Mouse (Mus musculus) embryo, embryonic 9.5 days (tissue): ENCODE measurements around the gene Farp2.
A peak's percentile ranks its signal among the peaks of the same experiment; 100 is the strongest.
"Not testable (repeated sequence)": the region's sequence is repeated elsewhere in the genome, so short reads cannot be mapped to it uniquely, and the experiment has no call there.

Experiments used
- DNase-seq: peaks from one replicate; pipeline ENCODE4 v3.0.0-alpha.2; 2017; ENCODE audit errors: extremely low spot score

Gene Farp2

DNA sequence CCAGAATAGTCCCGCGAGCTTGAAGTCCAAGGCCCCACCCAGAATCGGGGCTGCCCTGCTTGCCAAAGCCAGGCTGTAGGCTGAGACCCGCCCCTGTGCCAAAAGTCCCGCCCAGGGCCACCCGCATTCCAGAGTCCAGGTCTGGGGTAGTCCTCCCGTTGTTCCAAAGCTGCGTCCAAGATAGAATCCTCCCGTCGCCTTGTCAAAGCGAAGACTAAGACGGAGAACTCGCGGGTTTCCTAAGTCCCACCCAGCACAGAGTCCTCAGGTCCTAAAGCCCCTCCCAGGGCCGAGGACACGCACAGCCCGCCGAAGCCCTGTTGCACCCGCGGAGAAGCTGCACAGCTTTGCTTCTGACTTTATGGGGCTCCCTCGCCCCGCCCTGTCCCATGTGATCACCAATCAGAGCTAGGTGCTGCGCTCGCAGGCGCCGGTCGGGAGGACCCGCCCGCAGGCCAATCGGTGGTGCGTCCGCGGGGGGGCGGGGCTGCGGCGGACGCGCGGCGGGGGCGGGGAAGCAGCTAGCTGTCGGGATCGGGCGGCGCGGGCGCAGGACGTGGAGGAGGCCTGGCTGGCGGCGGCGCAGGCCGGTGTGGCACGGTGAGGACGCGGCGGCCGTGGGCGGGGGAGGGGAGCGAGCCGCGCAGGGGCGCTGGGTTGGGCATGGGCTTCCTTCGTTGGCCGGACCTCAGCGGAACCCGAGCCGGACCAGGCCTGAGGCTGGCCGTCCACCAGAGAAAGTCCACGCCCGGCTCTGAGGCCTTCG is at the start of gene Farp2:
Gene Farp2 (plus strand): TSS at position 495 of the 766 bp plus-strand sequence.
- DNase-seq = peak; percentile 95

DNA sequence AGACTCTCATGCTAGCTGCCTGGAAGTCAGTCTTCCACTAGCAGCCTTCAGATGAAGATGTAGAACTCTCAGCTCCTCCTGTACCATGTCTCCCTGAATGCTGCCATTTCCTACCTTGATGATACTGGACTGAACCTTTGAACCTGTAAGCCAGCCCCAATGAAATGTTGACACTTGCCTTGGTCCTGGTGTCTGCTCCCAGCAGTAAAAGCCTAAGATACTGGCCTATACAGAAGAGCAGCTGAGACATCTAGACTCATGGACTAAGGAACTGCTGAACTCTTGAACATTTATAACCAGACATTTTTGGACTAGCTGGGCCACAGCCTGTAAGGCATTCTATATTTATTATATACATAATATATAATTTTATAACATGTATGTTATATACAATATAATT is 46.8 kb upstream of the Farp2 start:
- DNase-seq = no peak

DNA sequence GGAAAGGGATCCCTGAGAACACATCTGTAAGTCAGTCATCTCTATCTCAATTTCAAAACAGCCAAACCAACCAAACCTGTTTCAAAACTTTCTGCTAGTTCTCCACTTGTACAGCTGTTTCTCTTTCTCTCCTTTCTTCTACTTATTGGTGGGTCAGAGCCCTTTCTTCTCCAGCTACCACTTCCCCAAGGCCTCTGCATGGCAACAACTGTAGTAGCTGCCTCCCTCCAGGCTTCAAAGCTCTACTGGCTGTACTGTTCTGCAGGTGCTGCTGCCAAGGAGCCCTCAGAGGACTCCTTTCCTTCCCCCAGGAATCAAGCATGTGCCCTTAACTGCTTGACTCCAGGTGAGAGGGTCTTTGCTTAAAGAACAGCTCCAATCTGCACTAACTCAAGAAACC is 46.1 kb upstream of the Farp2 start:
- no peak for DNase-seq

DNA sequence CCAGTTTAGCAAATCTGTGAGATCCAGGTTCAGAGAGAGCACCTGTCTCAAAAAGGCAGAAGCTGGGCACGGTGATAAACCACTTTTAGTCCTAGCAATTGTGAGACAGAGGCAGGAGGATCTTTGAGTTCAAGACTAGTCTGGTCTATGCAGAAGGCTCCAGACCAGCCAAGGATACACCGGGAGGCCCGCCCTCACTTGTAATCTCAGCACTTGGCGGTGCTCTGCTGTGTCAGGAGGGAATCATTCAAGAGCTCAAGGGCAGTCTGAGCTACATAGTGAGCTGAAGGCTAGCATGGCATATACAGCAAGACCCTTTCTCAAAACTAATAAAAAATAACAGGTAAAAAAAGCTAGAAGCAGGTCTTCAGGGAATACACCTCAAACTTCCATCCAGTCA is 43.3 kb upstream of the Farp2 start:
- no peak for DNase-seq

DNA sequence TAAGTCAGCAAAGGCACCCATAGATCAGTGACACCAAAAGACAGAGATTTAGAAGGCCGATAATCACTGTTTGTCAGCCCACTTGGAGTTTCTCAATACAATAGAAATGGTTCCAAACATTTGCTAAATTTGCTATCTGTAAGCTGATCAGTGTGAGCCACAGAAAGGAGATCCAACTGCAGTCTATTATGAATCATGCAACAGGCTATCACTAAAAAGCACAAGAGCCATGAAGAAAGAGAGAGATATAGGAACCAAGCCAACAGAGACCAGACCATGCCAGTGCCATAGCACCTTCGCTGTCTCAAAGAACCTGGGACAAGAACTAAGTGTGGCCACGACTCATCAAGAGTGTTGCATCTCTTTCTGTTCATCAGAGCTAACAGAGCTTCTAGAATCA is 36.2 kb upstream of the Farp2 start:
- DNase-seq = no peak

DNA sequence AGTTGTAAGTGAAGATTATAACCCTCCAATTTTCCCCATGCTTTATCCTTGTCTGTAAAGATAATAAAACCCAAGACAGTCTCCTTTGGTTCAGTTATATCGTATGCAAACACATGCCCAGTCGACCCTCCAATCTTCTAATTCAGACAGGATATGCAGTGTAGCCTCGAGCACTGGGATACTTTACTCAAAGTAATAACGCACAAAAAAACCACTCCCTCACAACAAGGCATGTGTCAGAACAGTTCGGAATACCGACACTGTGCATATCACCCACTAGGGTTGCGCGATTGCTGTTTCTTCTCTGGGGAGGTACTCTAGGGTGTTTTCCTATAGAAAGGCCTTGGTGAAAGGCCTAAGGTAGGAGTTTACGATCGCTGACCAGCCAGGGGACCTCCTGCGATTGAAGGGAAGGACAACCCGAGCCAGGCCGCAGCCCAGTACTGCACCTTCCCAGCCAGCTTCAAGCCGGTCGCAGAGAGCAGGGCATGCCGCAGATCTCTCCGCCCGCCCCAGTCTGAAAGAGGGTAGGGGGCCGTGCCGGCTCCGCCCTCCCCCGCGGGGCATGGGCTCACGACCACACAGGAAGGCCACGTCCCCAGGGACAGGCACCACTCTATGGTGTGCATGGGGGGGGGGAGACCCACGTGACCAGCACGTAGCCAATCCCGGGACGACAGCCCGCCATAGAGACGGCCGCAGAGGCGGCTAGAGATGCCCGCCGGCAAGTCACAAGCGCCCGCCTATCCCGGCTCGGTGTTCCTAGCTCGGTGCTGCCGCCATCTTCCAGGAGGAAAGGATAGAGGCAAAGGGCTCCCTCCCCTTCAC is 33.9 kb upstream of the Farp2 start:
- peak; percentile 99 for DNase-seq

DNA sequence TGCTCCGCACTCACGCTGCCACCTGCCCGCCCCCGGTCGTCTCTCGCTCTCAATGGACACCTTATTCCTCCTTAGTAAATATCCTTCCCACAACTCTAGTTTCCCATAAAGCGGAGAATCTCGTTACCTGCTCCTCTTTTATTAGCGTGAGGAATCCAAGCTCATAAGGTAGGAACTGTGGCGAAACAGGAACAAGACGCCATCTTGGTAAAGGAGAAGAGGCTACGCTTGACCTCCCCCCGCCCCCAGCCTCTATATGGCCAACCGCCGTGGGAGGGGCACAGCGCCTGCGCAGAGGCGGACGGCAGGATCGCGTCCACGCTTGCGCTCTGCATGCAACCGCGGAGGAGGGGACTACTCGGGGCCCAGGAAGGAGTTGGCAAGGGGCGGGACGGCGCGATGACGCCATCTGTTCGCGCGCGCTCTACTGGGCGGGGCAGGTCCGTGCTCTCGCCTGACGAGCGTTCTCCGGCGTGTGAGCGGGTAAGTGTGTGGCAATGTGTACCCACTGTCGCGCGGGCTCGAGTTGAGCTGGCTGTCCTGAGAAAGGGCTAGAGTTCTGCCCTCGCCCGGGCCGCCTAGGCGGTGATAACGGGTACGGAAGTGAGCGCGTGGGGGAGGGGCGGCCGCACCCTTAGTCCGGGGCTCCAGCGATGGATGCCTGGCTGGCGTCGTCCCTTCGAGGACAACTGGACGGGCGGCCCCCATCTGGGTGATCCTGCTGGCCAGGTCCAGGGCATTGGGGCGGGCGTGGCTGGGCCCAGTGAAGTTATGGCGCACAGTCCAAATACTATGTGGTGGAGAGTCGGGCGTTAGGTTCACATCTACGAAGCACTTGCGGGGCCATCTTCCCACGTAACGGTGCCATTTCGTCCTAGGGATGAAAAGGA is 33.0 kb upstream of the Farp2 start, which contains the start of gene Hdlbp:
Gene Hdlbp (minus strand): TSS at position 230 of the 890 bp plus-strand sequence.
- DNase-seq = peak; percentile 98

DNA sequence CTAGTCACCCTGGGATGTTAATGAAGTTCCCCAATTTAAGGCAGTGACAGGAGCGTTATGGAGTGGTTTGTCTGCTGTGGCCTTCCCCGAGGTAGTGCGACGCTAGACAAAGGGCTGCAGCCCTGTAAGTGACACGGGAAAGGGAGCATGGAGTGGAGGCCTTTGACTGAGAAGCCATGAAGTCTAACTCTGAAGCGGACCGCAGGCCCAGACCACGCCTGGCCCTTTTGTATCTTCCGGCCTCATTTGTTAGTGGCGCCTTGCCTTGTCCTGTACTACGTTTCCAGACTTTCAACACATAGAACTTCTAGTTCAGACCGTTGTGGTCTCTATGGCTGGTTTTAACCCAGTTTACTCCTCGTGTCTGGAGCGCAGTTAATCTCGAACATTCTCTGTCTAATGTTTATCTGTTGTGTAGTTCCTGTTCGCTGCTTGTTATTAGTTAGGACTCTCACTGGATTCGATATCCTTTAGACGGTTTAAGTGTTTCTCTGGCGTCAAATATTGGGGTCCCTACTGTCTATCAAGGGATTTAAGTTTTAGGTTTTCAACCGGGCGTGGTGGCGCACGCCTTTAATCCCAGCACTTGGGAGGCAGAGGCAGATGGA is 32.3 kb upstream of the Farp2 start:
- DNase-seq = no peak

DNA sequence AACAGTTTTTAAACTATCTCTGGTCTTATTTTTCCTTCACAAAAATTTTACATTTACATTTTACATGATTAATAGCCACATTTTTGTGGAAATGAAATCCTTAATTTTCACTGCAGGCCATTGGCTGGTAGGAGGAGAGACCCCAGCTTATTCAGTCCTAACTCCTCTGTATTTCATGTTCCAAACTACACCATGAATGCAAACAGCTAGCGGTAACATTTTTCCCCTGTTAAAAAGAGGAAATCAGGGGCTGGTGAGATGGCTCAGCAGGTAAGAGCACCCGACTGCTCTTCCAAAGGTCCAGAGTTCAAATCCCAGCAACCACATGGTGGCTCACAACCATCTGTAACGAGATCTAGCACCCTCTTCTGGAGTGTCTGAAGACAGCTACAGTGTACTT is 25.6 kb upstream of the Farp2 start:
- DNase-seq = not testable (repeated sequence)

DNA sequence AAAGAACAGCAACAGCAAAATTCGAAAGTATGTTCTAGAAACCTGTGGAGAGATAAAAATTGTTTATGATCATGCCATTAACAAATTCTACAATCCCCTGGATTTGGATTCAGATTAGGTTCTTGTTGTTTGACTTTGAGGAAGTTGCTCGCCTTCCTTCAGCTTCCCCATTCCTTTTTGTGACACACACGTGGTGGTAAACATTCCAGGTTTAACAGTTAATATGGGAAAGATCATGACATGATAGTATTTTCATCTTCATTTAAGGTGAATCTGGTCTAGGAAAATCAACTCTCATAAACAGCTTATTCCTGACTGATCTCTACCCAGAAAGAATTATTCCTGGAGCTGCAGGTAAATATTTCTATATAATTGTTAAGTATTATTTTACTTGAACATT is 16.6 kb upstream of the Farp2 start:
- DNase-seq = no peak

DNA sequence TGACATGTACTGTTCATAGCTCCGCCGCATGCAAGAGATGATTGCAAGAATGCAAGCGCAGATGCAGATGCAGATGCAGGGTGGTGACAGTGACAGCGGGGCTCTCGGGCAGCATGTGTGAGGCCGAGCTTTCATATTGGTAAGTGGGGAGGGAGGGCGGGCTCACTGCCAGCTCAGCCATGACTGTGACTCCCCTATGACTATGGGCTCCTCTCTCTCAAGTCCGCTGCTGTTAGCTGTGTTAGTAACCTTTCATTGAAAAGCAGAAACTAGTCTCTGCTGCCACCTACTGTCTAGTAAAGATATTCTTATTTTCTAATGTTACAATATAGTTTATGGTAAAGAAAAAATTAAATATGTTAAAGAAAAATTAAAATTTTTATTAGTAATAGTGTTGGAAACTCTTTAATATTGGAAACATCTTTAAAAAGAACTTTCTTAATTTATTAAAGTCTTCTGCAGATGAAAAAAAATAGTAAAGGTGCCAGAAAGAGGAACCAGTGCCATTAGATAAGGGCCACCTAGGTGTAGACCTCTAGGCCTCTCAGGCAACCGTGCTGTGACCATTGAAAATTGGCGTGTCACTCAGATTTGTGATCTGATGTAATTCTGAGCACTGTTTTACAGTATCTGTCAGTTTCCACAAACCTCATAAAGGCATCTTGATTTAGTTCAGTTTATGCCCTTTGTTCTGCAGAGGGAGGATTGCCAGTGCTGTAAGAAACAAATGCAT is 4.8 kb upstream of the Farp2 start:
- DNase-seq = peak; percentile 26

DNA sequence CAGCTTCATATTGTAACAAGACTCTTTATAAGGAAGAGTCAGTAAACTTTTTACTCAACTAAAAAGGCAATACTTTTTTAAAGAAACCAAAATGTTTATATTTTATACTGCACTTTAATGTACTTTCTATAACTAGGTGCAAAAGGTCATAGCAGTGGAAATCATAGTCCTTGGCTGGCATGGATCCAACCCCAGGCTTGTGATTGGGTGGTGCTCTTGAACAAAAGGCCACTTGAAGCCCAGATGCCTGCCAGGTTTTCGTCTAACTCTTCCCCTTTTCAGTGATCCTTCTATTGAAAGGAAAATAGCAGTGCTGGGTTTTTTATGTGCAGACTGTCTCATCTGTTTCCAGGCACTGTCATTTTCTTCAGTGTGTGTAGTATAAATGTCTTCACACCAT is 3.3 kb upstream of the Farp2 start:
- DNase-seq = not testable (repeated sequence)

DNA sequence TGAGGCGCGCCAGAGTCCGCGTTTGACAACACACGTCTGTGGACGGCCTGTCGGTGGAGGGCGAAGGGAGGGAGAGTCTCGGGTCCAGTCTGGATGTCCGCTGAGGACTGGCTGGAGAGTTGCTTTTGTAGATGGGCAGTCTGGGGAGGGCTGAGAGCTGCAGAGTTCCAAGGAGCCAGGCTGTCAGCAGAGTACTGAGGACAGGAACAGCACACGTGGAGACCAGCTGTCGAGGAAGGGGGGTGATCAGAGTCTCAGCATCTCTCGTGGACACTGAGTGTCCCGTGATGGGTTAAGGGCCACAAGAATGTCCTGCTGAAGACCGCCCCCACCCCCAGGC is 442 bp downstream of the Farp2 start:
- DNase-seq = no peak

DNA sequence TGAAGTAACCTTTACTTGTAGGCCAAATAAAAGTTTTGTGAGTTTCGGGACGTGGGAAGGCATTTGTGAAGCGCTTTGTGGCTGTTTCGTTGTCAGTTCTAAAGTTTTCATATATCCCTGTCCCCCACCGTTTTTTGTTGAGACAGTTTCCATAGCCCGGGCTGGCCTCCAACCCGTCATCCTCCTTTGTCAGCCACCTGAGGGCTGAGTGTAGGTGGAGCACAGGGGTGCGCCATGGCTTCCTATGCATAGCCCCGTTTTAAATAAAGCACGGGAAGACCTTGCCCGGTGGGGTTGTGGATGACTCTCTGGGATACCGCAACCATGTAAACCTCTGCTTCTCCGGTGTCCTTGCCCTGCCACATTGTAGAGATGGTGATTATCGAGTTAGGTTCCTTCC is 1.3 kb downstream of the Farp2 start:
- no peak for DNase-seq

DNA sequence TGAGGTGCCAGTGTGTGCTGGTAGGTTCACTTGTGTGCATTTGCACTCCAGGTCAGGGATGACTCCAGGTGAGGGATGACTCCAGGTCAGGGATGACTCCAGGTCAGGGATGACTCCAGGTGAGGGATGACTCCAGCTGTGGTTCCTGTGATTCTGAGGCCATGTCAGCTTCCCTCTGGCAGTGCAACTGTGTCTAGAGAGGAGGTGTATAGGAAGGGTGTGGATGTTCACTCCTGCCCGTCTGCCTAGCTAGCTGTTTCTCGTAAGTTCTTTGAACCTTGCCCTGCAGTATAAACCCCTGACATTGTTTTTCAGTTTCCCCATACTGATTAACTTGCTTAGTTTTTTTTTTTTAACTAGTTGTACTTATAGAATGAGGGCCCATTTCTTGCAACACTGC is 9.6 kb downstream of the Farp2 start:
- DNase-seq = no peak

DNA sequence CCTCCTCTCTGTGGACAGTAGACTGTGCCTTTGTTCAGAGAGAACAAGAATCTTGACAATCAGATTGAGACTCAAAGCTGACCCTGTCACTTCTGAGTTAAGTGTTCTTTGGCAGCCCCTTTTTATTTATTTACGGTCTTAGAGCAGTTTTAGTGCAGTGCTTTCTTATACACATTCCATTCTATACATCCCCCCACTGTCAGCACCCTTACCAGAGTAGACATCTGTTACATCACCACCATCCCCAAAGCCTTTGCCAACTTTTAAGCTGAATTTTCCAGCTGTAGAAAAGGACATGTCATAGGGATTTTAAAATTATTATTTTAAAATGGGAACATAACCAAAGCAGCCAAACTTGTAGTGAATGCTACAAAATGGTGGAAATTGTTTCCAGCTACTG is 10.4 kb downstream of the Farp2 start:
- DNase-seq = no peak

DNA sequence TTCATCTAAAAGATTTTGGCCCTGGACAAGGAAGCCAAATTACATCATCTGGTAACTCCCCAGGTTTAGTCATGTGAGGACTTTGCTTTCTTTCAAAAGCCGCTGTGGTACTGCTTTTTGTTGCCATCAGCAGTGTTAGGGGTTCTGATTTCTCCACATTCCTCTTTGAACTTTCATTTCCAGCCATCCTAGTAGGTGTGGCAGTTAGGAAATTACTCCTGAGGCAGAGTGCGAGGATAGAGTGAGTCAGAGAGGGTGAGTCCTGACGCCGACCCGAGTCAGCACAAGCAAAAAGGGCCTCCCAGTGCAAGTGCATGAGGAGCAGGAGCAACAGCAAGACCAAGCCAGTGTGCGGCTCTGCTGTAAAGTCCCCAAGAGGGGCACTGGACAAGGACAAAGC is 17.9 kb downstream of the Farp2 start:
- DNase-seq = no peak

DNA sequence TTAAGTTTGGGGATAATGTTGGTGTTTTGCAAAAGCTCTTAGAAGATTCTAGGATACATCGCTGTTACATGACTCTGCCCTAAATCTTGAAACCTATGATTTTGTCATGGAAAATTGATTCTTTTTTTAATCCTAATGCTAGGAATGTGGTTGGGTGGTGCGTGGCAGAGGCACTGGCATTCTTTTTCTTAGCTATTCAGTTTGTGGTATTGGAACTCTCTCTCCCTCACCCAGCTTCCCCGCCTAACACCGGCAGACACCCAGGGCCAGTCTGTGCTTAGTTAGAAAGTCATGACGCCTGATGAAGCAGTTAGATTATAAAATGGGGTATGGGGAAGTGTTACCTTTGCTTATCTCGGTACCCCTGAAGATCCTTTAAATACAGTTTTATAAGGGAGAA is 25.3 kb downstream of the Farp2 start:
- DNase-seq = no peak

DNA sequence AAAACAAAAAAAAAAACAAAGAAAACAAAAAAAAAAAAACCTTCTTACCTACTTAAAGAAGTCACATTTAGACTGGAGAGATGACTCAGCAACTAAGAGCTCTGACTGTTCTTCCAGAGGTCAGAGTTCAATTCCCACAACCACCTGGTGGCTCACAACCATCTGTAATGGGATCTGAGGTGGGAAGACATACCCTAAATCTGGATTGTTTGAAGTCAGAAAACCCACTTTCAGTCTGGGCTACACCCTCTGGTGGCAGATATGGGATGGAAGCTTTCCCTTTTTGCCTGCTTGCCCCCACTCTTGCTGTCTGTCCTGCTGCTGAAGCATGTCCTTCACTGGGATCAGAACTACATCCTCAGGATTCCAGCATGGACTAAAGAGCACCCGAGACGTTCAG is 31.3 kb downstream of the Farp2 start:
- DNase-seq = no peak

DNA sequence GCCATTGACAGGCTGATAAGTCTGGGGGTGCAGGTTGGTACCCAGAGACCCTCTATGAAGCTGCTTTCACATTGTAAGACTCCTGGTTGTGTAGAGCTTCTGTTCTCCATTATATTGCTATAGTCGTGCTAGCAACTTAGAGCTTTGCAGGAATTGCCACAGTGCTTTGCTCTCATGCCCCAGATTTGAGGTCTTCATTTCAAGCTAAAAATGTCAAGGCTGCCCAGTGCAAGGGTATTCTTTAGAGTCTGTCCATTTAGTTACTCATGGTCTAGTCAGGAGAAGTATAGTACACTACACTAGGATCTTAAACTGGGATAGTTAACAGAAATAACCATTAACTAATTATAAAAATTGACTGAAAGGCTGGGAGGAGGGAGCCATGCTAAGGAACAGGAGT is 35.4 kb downstream of the Farp2 start:
- DNase-seq = no peak

DNA sequence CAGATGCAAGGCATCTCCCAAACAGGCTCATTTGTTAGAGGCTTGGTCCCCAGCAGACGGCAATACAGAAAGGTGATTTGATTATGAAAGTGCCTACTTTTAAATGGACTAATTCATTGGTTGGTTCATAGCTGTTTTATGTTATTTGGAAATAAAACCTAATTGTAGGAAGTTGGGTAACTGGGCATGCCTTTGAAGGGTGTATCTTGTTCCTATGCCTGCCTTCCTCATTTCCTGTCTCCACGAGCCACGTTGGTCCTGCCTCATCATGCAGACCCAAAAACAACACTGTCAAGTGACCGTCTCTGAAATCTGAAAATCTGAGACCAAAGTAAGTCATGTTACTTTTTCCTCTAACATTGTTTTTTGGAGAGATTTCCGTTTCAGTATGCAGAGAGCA is 39.5 kb downstream of the Farp2 start:
- DNase-seq = no peak
